Comparison of ENCODE assay signal across 9 mouse cellular contexts in the genomic region with DNA sequence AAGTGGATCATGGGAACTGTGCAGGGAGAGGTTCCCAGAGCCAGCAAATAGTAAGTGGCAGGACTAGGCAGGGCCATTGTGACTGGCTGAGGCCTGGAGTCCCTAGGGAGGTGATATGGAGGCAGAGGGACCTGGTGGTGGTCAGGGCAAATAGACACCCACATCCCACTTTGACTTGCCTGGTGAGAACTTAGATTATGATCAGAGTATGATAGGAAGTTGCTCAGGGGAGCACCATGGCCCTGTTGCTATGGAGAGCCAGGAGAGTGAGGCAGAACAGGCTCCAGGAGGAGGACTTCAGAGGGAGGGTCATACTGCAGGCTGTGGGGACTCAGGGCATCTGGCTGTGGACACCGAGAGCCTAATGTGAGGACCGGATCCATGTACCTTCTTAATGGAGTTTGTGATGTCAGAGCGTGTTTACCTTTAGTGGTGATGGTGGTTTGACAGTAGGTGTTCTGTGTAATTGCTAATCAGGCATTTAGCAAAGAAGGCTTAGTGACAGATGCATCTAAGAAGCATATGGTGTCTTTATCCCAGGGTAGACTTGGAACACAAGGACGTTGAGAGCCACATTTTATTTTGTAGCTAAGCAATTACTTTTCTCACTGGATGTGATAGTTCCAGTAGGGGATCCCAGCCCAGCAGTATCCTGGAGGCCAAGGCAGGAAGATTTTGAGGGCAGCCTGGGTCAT. TPM values are rescaled to one million over a fixed set of nuclear protein-coding genes. Genes with fewer than 3 reads are reported as not detected.
DNase-seq lines count a peak whose midpoint lies in the region; ATAC-seq and TF ChIP-seq lines count a peak whose summit lies in the region.
"Had no signal": no experiment of that assay in that cellular context is flagged by ENCODE, and none has a peak within 500 bp of the region (broad histone marks: within the 10 kb centered on the region; RNA-seq: fewer than 3 reads in every experiment).

No protein-coding gene starts in this region.

- H3K9ac ChIP-seq in CH12.LX (ENCODE audit: insufficient read depth, low read depth): no peak overlapping the region
- no peak overlapping the region for H3K9ac ChIP-seq in forebrain, embryonic 15.5 days (replicated peaks)
- no peak overlapping the region for H3K9ac ChIP-seq in liver, embryonic 12.5 days
- H3K9ac ChIP-seq: embryonic facial prominence, embryonic 13.5 days had no signal

- no peak for TF ChIP-seq RAD21 in CH12.LX (IDR thresholded peaks at IDR 0.05; ENCODE audit: low read depth, low read length)

- peaks cover 80% of the 10 kb centered on the region for H3K4me1 ChIP-seq in heart, embryonic 10.5 days
- peaks cover 26 to 58% of the 10 kb centered on the region in 2 experiments for H3K4me1 ChIP-seq in CH12.LX (ENCODE audit: control insufficient read depth in 1 of 2, insufficient read depth in 2 of 2)
- H3K4me1 ChIP-seq in forebrain, embryonic 15.5 days: peaks cover 70% of the 10 kb centered on the region
- peaks cover 68% of the 10 kb centered on the region for H3K4me1 ChIP-seq in liver, embryonic 12.5 days

- H3K27ac ChIP-seq in heart, embryonic 10.5 days: peak overlapping the region; percentile 77; the same call in 1 of the 2 replicates
- peak overlapping the region; percentile 60 for H3K27ac ChIP-seq in CH12.LX (ENCODE audit: insufficient read depth, low read depth)
- H3K27ac ChIP-seq in forebrain, embryonic 15.5 days (replicated peaks): peak overlapping the region; percentile 79
- H3K27ac ChIP-seq in liver, embryonic 12.5 days: 0 out of 2 replicates have a peak overlapping the region, but pooled peaks have one; percentile 24
- H3K27ac ChIP-seq: embryonic facial prominence, embryonic 13.5 days had no signal

- no peak overlapping the region for H3K4me2 ChIP-seq in CH12.LX (ENCODE audit: insufficient read depth, low read depth, poor library complexity, severe bottlenecking)
- no peak overlapping the region for H3K4me2 ChIP-seq in forebrain, embryonic 15.5 days (replicated peaks)
- H3K4me2 ChIP-seq in liver, embryonic 12.5 days: no peak overlapping the region
- H3K4me2 ChIP-seq: embryonic facial prominence, embryonic 13.5 days had no signal

- TF ChIP-seq EP300 in CH12.LX (IDR thresholded peaks at IDR 0.05; ENCODE audit: low read length): no peak

- dilution Hi-C loops in CH12.LX (cut with MboI; ENCODE audit: extremely low pct_ligation_motif_present, extremely low pct_unique_long_range_greater_than_20kb, low sequenced_read_pairs): no loop called here

- no peak for DNase-seq in heart, embryonic 10.5 days (ENCODE audit: low spot score)
- no peak for DNase-seq in heart, adult 8-10 months (ENCODE audit: low spot score)
- no peak for DNase-seq in CH12.LX (ENCODE audit: extremely low read depth)
- DNase-seq in ovary, adult 18-20 months (ENCODE audit: low spot score): no peak
- no peak for DNase-seq in layer of hippocampus, adult 8-10 months (ENCODE audit: low spot score in 2 of 2)
- no peak for DNase-seq in cerebellum, postnatal 36 days

- WGBS in heart, embryonic 10.5 days: 73% methylated on average over 4 of the region's 4 CpGs
- 38% methylated on average over 4 of the region's 4 CpGs for WGBS in forebrain, embryonic 15.5 days
- 73% methylated on average over 4 of the region's 4 CpGs for WGBS in liver, embryonic 12.5 days (ENCODE audit: insufficient replicate concordance)

- peaks cover 10% of the 10 kb centered on the region; the same call in 1 of the 2 replicates for H3K36me3 ChIP-seq in heart, embryonic 10.5 days
- peaks cover 5 to 34% of the 10 kb centered on the region in 2 experiments for H3K36me3 ChIP-seq in CH12.LX (replicated peaks in 1 of 2; ENCODE audit: control insufficient read depth in 1 of 2, insufficient read depth in 1 of 2, low read length in 1 of 2)
- H3K36me3 ChIP-seq in forebrain, embryonic 15.5 days: no peaks in the 10 kb centered on the region
- peaks cover 4% of the 10 kb centered on the region; the same call in 1 of the 2 replicates for H3K36me3 ChIP-seq in liver, embryonic 12.5 days

- no peak for TF ChIP-seq POLR2A in CH12.LX (IDR thresholded peaks at IDR 0.05; ENCODE audit: low read depth, low read length)

- in situ Hi-C loops in CH12.LX (cut with MboI; ENCODE audit: low pct_ligation_motif_present, low pct_unique_long_range_greater_than_20kb, low sequenced_read_pairs): no loop called here

- ATAC-seq in forebrain, embryonic 15.5 days (replicated peaks): no peak
- ATAC-seq in liver, embryonic 12.5 days: no peak

- peaks cover 22% of the 10 kb centered on the region for H3K79me2 ChIP-seq in CH12.LX (replicated peaks; ENCODE audit: control insufficient read depth, extremely low read depth, insufficient read depth, poor library complexity, severe bottlenecking)

- TF ChIP-seq CTCF in CH12.LX (conservative IDR thresholded peaks at IDR 0.05 in 1 of 2, IDR thresholded peaks at IDR 0.05 in 1 of 2; ENCODE audit: low read depth in 2 of 2, low read length in 2 of 2): no peak

- H3K4me3 ChIP-seq in heart, embryonic 10.5 days: no peak overlapping the region
- no peak overlapping the region for H3K4me3 ChIP-seq in CH12.LX (replicated peaks in 1 of 3; ENCODE audit: low read depth in 2 of 3, low read length in 2 of 3, poor library complexity in 1 of 3)
- H3K4me3 ChIP-seq in forebrain, embryonic 15.5 days: no peak overlapping the region
- no peak overlapping the region for H3K4me3 ChIP-seq in liver, embryonic 12.5 days
- H3K4me3 ChIP-seq: embryonic facial prominence, embryonic 13.5 days had no signal

- no peaks in the 10 kb centered on the region for H3K27me3 ChIP-seq in heart, embryonic 10.5 days (ENCODE audit: insufficient read depth, poor library complexity, severe bottlenecking)
- H3K27me3 ChIP-seq in CH12.LX (replicated peaks): no peaks in the 10 kb centered on the region
- no peaks in the 10 kb centered on the region for H3K27me3 ChIP-seq in forebrain, embryonic 15.5 days
- H3K27me3 ChIP-seq in liver, embryonic 12.5 days (replicated peaks): no peaks in the 10 kb centered on the region
- H3K27me3 ChIP-seq: embryonic facial prominence, embryonic 13.5 days had no signal

- H3K9me3 ChIP-seq in heart, embryonic 10.5 days: no peaks in the 10 kb centered on the region
- H3K9me3 ChIP-seq in CH12.LX (replicated peaks; ENCODE audit: low read length): peaks cover 5% of the 10 kb centered on the region
- H3K9me3 ChIP-seq in forebrain, embryonic 15.5 days: no peaks in the 10 kb centered on the region
- H3K9me3 ChIP-seq in liver, embryonic 12.5 days (replicated peaks): no peaks in the 10 kb centered on the region
- H3K9me3 ChIP-seq: embryonic facial prominence, embryonic 13.5 days had no signal

TF ChIP-seq in CH12.LX, 34 proteins besides CTCF, POLR2A, EP300 and RAD21:
- TF ChIP-seq RCOR1 (conservative IDR thresholded peaks at IDR 0.05; ENCODE audit: low read depth, low read length) (no peak), TCF12 (IDR thresholded peaks at IDR 0.05; ENCODE audit: low read depth, low read length) (no peak; the same call in 1 of the 2 replicates), MYC (IDR thresholded peaks at IDR 0.05; ENCODE audit: low read depth, low read length) (no peak), CHD1 (IDR thresholded peaks at IDR 0.05; ENCODE audit: low read depth, low read length) (no peak), CHD2 (IDR thresholded peaks at IDR 0.05; ENCODE audit: low read length) (no peak), NELFE (IDR thresholded peaks at IDR 0.05; ENCODE audit: low read depth, low read length) (no peak), HCFC1 (IDR thresholded peaks at IDR 0.05; ENCODE audit: low read depth, low read length) (no peak), ZNF384 (IDR thresholded peaks at IDR 0.05; ENCODE audit: low read depth, low read length) (no peak), ZMIZ1 (IDR thresholded peaks at IDR 0.05; ENCODE audit: low read depth, low read length) (no peak), MEF2A (IDR thresholded peaks at IDR 0.05; ENCODE audit: borderline replicate concordance, low read depth, low read length) (no peak), POLR2AphosphoS2 (IDR thresholded peaks at IDR 0.05; ENCODE audit: low read depth, low read length) (no peak), SMC3 (IDR thresholded peaks at IDR 0.05; ENCODE audit: low read depth, low read length) (no peak), E2F4 (IDR thresholded peaks at IDR 0.05; ENCODE audit: insufficient replicate concordance, low read depth, low read length) (no peak), TBP (conservative IDR thresholded peaks at IDR 0.05; ENCODE audit: low read depth, low read length) (no peak), ZKSCAN1 (IDR thresholded peaks at IDR 0.05; ENCODE audit: borderline replicate concordance, low read depth, low read length) (no peak)

RNA-seq across cellular contexts. Expression of a gene that starts 18.7 kb away (rescaled TPM):
- 18.2 and 24.1 TPM in 2 replicates for polyA plus RNA-seq in heart, embryonic 10.5 days (2016; fragmentation: Nextera tagmentation; extraction: Ambion mirVana)
- total RNA-seq in heart, adult 8-10 months (2022): 100 to 1,000 TPM; 294 to 334 (median 302) TPM
- total RNA-seq in CH12.LX (2012; rRNA removed) (16.5 and 18.1 TPM in 2 replicates), CH12.LX (2014; rRNA removed) (7.0 and 8.2 TPM in 2 replicates)
- polyA plus RNA-seq in CH12.LX (2012; ENCODE audit: insufficient read length, low read depth): 24.6 and 28.6 TPM in 2 replicates
- polyA plus RNA-seq in forebrain, embryonic 15.5 days (2015; fragmentation: Nextera tagmentation; extraction: Ambion mirVana): 75.8 and 78.7 TPM in 2 replicates
- 10.3 and 11.0 TPM in 2 replicates for polyA plus RNA-seq in liver, embryonic 12.5 days (2016; fragmentation: Nextera tagmentation; extraction: Ambion mirVana)
- 100 to 1,000 TPM; 201 to 260 (median 228) TPM for total RNA-seq in layer of hippocampus, adult 8-10 months (2022)

RNA-seq across cellular contexts. Expression of a gene that starts 39.1 kb away (rescaled TPM):
- 89.4 and 98.5 TPM in 2 replicates for polyA plus RNA-seq in heart, embryonic 10.5 days (2016; fragmentation: Nextera tagmentation; extraction: Ambion mirVana)
- total RNA-seq in heart, adult 8-10 months (2022): under 1 TPM; 0.14 to 0.41 (median 0.30) TPM
- total RNA-seq in CH12.LX (2012; rRNA removed): 18.5 and 23.3 TPM in 2 replicates
- 1.4 and 1.6 TPM in 2 replicates for total RNA-seq in CH12.LX (2014; rRNA removed)
- polyA plus RNA-seq in CH12.LX (2012; ENCODE audit: insufficient read length, low read depth): 11.0 and 25.8 TPM in 2 replicates
- polyA plus RNA-seq in forebrain, embryonic 15.5 days (2015; fragmentation: Nextera tagmentation; extraction: Ambion mirVana): 127 and 134 TPM in 2 replicates
- polyA plus RNA-seq in liver, embryonic 12.5 days (2016; fragmentation: Nextera tagmentation; extraction: Ambion mirVana): 50.8 and 52.6 TPM in 2 replicates
- total RNA-seq in layer of hippocampus, adult 8-10 months (2022): 10 to 100 TPM in 2 of 4 experiments, 1 to 10 TPM in 2; 7.9 to 10.8 (median 9.9) TPM

Comparison
In these comparisons a context has a peak if more than half of its experiments do, and no peak if none do; other contexts are left out.
1. H3K27ac ChIP-seq: peak in every context shown above with its lines; median percentile 79 in forebrain, embryonic 15.5 days; 77 in heart, embryonic 10.5 days; 60 in CH12.LX; 24 in liver, embryonic 12.5 days.